Mouse (Mus musculus) lung, adult 2 months (tissue): ENCODE measurements around the gene Plxna2.

Experiments
- CTCF ChIP-seq: fragments of 200-500 bp; IDR thresholded peaks from 2 replicates; pipeline ENCODE4 v1.5.1; 2011; ENCODE audit warnings: mild to moderate bottlenecking, low read length, control low read depth; ENCODE audit not compliant: insufficient read depth
- POLR2A ChIP-seq: fragments of 200-500 bp; IDR thresholded peaks from 2 replicates; pipeline ENCODE4 v1.6.1; 2011; ENCODE audit warnings: low read depth, mild to moderate bottlenecking, control low read depth, low read length, borderline replicate concordance; ENCODE audit errors: extremely low read depth

- no peak for TF ChIP-seq POLR2A
- TF ChIP-seq CTCF = no peak
Observed at GRCm38 (mm10) chr1:194580539-194580938, 37.5 kb upstream of the Plxna2 start.
